Mouse (Mus musculus) thymus, postnatal 10 days (tissue): ENCODE measurements at regions not wholly inside any gene's neighbourhood (a gene's known extent, or its start where the extent isn't known, plus 50 kb on each side); places are given as distances from the start of the nearest gene placed in this dataset.

ENCODE experiments used
- DNase-seq, 2 experiments: peaks; one replicate each; pipeline ENCODE4 v3.0.0; 2021; ENCODE audit warnings: low spot score in 2 of 2

DNA sequence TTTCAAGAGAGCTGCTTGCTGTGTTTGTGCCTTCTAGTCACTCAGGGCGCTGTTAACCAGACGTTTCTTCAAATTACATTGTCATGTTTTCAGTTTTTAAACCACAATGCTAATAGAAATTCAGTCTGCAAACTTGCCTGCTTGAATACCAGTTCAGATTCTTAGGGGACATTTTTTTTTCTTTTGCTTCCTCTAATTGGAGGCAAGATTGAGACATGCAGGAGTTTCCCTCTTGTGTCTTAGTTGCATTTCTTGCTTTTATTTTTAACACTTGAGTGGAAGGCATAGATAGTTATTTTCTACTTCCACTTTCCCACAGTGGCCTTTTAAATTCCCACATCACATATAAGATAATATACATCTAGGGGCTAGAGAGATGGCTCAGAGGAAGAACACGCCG is 246.8 kb downstream of the Grpr start:
- no peak for DNase-seq

DNA sequence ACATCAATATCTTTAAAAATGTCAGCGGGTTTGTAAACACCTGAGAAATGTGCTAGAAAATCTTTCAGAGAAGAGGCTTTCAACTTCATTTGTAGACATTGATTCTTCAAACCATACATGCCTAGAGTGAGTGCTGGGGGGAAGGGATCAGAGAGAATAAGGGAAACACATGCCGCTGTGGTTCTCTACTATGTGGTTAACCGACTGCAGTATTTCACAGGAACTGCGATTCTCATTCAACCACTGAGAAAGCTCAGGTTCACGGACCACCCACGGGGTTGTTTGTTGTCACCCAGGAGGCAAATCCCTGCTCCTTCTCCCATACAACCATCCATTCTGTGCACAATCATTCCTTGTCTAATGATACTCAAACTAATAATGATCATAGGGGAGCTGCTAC is 248.4 kb downstream of the Grpr start:
- no peak for DNase-seq

DNA sequence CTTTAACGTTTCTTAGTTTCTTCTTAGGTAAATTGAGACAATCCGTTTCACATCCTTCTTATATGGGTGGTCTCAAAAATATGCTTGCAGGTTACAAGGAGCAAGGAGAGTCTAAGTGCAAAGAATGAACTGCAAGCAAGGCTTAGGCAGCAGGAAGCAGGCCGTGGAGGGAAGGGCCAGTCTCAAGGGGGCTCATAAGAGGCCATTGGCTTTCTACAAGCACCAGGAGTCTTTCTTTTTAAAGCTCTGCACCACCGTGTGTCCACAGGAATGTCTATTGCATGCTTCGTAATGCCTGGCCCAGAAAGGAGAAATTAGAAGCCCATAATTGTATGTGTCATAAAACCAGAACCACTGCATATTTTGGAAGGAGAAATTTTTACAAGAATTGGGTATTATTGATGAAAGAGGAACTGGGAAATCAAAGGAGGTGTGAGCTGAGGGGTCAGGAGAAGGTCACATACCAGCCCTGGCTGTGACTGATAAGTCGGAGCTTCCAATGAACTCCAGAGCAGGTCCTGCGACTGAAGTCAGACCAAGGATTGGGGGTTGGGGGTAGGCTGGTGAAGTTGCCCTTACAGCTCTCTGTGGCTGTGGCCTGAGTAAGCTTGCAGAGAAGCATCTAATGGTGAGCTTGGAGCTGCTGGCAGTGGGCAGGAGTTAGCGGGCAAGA is 252.4 kb downstream of the Grpr start:
- no peak for DNase-seq

DNA sequence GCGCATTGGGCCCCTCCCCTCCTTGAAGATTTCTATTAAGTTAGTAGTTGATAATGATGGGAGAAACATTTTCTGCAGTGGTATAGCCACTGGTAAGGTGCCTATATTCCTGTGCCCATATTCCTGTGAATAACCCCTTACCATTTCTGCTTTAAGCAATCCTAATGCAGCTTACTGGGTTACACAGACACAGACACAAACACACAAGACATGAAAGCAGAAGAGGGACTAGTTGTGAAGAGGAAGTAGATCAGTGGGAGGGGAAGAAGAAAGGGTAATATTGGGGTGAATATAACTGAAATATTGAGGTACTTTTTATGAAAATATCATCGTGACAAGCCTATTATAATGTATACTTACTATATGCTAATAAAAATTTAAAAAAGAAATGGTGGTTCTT is 288.2 kb downstream of the Grpr start:
- no peak for DNase-seq

DNA sequence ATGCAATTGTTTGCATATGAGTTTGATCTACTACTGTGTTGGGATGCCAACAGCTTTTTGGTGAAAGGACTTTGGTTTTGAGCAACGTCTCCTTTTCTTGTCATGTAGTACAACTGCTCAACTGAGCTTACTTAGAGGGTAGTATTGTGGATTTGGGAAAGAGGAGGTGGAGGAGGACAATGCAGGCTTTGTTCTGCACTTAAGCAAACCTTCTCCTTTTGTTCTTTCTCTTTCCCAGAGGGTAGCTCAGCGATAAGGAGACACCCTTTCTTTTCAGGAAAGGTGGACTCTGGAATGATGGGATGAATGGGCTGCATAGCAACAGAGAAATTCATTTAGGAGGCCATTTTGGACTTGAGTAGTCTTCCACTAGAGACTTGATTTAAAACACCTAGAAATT is 288.6 kb upstream of the S100g start:
- DNase-seq: no peak

DNA sequence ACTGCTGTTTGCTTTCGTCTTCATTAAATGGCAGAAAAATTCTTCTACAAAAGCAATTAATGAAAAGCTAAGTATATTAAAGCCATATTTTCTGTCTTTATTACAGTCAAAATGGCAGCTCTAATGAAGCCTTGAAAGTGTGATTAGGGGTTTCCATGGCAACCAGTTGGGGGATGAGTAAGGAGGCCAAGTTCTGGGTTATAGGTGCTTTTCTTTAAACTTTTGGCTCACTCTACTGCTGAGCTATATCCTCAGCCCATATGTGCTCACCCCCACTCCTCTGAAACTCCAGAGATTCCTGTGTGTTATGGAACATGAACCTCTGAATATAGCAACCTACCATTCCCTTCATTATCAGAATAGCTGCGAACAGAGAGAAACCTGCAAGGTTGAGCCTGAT is 240.9 kb upstream of the S100g start:
- no peak for DNase-seq

DNA sequence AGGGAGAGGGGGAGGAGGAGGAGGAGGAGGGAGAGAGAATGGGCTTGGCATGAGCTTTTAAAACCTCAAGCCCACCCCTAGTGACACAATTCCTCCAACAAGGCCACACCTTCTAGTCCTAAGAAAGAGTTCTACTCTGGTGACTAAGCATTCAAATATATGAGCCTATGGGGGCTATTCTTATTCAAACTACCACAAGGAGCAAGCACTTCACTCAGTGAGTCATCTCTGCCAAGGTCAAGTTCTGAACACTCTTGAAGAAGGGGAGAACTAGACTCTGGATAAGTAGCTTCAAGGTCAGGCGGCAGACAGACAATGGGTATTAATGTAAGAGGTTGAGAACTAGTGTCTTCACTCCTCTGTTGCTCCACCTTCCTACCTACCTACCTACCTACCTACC is 239.0 kb upstream of the S100g start:
- no peak for DNase-seq

DNA sequence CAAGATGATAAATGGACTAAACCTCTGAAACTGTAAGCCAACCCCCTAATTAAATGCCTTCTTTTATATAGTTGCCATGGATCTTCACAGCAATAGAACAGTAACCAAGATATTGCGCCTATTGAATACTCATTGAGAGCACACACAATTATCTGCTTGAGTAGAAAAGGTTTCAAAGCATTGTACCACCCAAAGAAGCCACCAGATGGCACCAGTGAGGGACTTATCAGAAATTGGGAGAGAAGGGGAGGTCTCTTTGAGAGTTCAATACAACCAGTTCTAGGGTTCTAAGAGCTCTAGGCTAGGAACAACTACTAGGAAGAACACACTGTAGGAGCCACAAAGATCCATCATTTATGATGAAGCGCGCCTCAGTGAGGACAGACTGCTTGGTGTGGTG is 217.2 kb upstream of the S100g start:
- DNase-seq: peak in 1 of 2 experiments; percentile 2

DNA sequence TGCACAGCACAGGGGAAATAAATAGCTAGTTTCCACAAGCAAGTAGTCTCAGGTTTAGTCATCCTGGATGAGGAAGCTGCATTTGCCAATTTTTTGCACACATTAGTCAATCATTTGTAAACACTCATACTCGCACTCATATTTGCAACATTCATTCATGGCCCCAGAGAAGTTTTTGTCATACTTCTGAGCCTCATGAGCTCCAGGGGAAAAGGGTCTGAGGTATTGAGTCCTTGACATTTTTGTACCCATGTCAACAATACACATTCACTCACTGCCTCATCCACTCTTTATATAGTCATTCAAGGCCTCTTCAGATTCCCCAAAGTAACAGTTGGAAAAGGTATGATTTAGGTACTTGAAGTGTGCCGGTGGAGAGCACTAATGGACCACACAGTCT is 200.4 kb upstream of the S100g start:
- no peak for DNase-seq

DNA sequence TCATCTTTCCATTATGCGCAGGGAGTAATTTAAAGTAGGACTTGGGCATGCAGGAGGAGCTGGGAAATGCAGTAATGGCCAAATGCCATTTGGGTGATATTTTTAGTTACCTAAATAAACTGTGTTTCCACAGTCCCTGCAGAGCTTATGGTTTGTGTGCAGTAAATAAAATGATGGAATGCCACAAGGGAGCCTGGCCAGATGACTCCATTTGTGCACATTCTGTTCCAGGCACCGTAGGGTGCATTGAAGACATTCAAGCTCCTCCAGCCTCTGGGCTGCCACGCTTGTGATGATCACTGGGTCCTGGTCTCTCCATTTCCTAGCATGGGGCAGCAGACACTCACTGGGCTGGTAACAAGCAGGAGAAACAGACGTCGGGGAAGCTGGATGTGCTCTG is 190.9 kb upstream of the S100g start:
- DNase-seq: no peak

DNA sequence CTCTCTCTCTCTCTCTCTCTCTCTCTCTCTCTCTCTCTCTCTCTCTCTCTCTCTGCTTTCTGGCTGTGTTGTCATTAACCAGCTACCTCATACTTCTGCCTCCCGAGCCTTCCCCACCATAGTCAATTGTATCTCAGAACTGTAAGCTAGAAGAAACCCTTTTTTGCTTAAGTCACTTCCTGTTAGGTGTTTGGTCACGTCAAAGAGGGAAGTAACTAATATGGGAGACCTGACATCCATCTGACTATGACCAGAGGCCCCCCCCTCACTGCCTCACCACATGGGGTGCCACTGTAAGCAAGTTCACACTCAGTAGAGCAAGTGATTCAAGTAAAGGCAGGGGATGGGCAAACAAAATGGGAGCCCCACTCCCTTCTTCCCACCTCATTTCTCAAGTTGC is 187.6 kb upstream of the S100g start:
- DNase-seq: no peak

DNA sequence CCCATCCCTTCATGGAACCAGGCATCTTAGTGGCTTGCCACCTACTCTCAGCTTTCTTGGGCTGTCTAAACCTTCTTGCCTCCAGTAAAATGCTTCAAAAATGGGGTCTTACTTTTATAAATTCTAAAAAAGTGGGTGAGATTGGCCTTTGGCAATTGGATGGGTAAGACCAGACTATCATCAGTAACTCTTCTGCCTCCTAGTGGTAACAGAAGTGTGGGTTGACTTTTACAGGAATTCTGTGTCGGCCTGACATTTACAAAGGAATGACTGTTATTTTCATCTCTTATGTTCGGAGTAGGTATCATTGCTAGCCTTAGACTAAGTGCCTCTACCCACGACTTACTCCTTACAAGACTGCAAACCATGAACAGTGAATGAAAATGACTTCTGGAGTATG is 180.1 kb upstream of the S100g start:
- no peak for DNase-seq

DNA sequence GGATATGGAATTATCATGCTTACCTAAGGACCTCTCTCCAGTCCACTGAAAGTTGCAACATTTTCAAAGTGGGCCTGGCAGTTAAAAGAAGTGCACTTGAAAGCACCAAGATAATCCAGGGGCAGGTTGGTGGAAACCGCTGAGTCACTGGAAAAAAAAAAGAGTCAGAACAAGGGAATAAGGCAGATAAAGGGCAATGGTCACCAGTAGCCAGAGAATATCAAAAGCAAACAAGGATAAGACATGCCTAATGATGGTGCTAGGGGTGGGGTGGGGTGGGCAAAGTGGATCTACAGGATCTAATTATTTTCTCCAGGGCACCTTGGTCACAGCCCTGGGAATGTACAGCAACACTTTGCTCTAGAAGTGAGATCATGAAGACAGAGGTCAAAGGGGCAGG is 175.1 kb upstream of the S100g start:
- DNase-seq: no peak

DNA sequence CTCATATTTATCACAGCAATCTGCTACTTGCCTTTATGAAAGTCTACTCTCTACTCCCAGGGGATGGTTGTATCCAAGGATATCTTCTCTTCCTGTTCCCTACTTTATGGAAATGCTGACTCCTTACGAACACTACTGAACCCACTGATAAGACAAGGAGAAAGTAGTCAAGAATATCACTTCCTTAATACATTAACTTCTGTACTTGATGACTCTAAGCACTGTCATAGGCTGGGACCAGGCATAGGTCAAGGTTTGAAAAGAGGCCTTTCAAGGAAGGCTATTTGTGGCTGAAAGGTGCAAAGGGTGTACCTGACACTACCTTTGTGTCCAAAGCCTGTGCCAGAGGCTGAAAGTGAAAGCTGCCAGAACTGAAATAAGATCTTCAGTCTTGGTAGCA is 164.2 kb upstream of the S100g start:
- DNase-seq: no peak

DNA sequence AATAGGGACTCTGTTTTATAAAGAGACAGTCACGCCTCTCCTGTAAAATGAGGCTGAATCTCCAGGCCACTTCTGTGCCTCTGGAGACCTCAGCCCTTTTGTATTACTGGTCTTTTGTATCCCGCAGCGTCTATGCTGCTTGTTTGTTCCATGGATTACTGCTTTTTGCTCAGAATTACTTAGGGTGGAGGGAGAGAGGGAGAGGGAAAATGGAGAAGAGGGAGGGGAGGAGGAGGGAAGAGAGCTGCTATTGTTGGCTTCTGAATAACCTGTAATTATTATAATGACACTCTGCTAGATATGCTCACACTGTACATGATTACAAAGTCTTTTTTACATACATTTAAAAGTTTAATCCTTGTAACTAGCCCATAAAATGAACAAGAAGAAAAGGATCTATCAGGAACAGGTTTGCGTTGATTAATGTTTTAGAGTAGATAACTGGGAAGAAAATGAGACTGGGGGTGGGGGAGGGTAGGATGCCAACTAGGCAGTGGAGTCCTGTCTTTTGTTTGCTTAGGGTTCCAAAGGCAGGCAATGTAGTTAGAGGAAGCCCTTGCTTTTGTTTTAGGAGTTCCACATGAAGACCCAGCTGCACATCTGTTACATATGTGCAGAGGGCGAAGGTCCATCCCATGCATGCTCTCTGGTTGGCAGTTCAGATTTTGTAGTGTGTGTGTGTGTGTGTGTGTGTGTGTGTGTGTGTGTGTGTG is 153.4 kb upstream of the S100g start:
- no peak for DNase-seq

DNA sequence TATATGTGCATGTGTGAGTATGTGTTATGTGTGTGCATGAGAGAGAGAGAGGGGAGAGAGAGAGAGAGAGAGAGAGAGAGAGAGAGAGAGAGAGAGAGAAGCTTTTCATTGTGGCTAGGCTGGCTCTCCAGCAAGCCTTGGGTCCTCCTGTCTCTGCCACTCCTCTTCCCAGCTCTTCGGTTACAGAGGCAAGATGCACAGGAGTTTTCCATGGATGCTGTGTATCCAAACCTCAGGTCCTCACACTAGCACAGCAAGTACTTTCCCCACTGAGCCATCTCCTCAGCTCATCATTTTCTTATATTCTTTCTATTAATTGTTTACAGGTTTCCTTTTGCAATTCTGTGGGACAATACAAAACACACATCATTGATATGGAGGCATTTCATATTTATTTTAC is 152.8 kb upstream of the S100g start:
- DNase-seq: no peak

DNA sequence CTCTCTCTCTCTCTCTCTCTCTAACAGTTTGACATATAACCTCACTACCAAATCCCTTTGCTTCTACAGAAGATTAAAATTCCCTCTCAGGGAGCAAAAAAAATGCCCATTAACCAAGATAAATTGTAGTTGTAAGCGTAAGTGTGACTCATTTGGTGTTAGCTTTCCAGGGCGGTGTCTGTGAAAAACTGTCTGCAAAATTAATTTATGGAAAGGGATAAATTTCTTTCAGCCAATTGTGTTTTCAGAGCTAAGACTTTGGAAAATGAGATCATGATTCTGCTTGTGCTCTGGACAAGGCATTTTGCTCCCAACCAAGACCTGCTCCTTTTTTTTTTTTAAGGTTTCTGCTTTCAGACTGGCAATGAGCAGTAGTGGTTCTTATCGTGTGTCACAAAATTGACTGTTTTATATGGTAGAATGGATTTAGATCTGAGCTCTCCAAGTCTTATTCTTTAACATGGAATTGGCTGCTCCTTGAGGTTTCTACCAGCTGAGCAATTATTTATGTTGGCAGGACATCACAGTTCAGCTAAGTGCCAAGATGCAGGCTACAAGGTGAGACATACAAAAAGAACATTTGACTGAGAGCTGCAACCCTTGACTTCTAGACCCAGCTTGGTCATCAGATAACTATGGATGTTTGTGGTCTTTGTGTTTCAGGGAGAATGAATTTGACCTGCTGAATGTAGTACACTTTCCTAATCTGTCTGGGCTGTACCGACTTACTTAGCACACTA is 130.8 kb upstream of the S100g start:
- no peak for DNase-seq
